Mouse (Mus musculus): ENCODE data around the gene Ajuba.

DNA sequence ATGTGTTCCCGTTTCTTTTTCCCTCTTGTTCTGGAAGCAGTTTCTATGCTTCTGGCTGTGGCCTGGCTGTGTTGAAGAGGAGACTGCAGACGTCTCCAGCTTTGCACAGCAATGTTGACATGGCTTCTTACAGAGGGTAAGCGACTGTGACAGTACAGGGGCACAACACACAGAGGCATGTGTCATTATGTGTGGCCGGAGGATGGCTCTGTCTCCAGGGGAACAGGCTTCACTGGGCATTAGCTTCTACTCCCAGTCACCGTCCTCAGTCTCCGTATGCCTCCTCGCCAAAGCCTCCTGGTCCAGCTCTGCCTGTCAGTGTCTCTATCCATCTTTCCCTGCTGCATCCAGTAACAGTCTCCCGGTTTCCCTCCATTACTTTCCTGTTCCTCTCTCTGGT lies 29.9 kb upstream of the Ajuba start:
- TF ChIP-seq BHLHE40 (IDR thresholded peaks at IDR 0.05; ENCODE audit: borderline replicate concordance, low read depth, low read length) (no peak), HCFC1 (IDR thresholded peaks at IDR 0.05; ENCODE audit: low read depth, low read length) (no peak), CTCF (IDR thresholded peaks at IDR 0.05 in 2 of 3, conservative IDR thresholded peaks at IDR 0.05 in 1 of 3; ENCODE audit: control insufficient read depth in 1 of 3, insufficient read depth in 1 of 3, low read depth in 2 of 3, low read length in 3 of 3, poor library complexity in 1 of 3, severe bottlenecking in 1 of 3) (no peak), GATA1 (IDR thresholded peaks at IDR 0.05; ENCODE audit: low read depth, low read length) (no peak), ZMIZ1 (IDR thresholded peaks at IDR 0.05; ENCODE audit: low read depth, low read length) (no peak), MYC (IDR thresholded peaks at IDR 0.05; ENCODE audit: low read depth, low read length) (no peak), POLR2A (IDR thresholded peaks at IDR 0.05; ENCODE audit: control insufficient read depth in 1 of 2, insufficient read depth in 1 of 2, low read depth in 1 of 2, low read length in 2 of 2, poor library complexity in 1 of 2) (no peak), USF1 (IDR thresholded peaks at IDR 0.05; ENCODE audit: low read depth, low read length) (no peak)
